Mouse (Mus musculus) urinary bladder, postnatal 10 days (tissue): ENCODE measurements around the gene Ankrd6.

Experiments used
- DNase-seq: peaks from one replicate; pipeline ENCODE4 v3.0.0; 2022; ENCODE audit warnings: low spot score

Ankrd6 gene

GRCm38 (mm10) chr4:32951035-32951940 is 647 bp upstream of the Ankrd6 start:
- DNase-seq: no peak

- DNase-seq: no peak
Observed at GRCm38 (mm10) chr4:32948696-32949095, 1.9 kb downstream of the Ankrd6 start.

- DNase-seq: no peak
Observed at GRCm38 (mm10) chr4:32947631-32948030, 3.0 kb downstream of the Ankrd6 start.

GRCm38 (mm10) chr4:32940984-32941383 is 9.7 kb downstream of the Ankrd6 start:
- DNase-seq: no peak

GRCm38 (mm10) chr4:32939964-32940363 is 10.7 kb downstream of the Ankrd6 start:
- no peak for DNase-seq

GRCm38 (mm10) chr4:32939521-32939920 is 11.1 kb downstream of the Ankrd6 start:
- DNase-seq: no peak

- no peak for DNase-seq
Observed at GRCm38 (mm10) chr4:32936762-32937341, 13.8 kb downstream of the Ankrd6 start.

- no peak for DNase-seq
Observed at GRCm38 (mm10) chr4:32932056-32932455, 18.6 kb downstream of the Ankrd6 start.

GRCm38 (mm10) chr4:32929750-32930149 is 20.9 kb downstream of the Ankrd6 start:
- DNase-seq: no peak

GRCm38 (mm10) chr4:32928692-32929448 is 21.8 kb downstream of the Ankrd6 start:
- no peak for DNase-seq

- no peak for DNase-seq
Observed at GRCm38 (mm10) chr4:32923891-32924294, 26.7 kb downstream of the Ankrd6 start.

- DNase-seq: no peak
Observed at GRCm38 (mm10) chr4:32923436-32923835, 27.2 kb downstream of the Ankrd6 start.

- no peak for DNase-seq
Observed at GRCm38 (mm10) chr4:32922871-32923270, 27.8 kb downstream of the Ankrd6 start.

GRCm38 (mm10) chr4:32920863-32921262 is 29.8 kb downstream of the Ankrd6 start:
- no peak for DNase-seq

GRCm38 (mm10) chr4:32918571-32918970 is 32.1 kb downstream of the Ankrd6 start:
- DNase-seq: no peak

GRCm38 (mm10) chr4:32916689-32917385 is 33.8 kb downstream of the Ankrd6 start:
- no peak for DNase-seq

- DNase-seq: no peak
Observed at GRCm38 (mm10) chr4:32915928-32916327, 34.7 kb downstream of the Ankrd6 start.

GRCm38 (mm10) chr4:32909996-32910395 is 40.6 kb downstream of the Ankrd6 start:
- no peak for DNase-seq

- no peak for DNase-seq
Observed at GRCm38 (mm10) chr4:32909241-32909979, 41.2 kb downstream of the Ankrd6 start.

GRCm38 (mm10) chr4:32907631-32908030 is 43.0 kb downstream of the Ankrd6 start:
- DNase-seq: no peak

GRCm38 (mm10) chr4:32906627-32907026 is 44.0 kb downstream of the Ankrd6 start:
- DNase-seq: no peak
